Mouse (Mus musculus) right cerebral cortex, postnatal 4 days (tissue): ENCODE results near the gene Arl11.

Source experiments
- DNase-seq: peaks from one replicate; pipeline ENCODE4 v3.0.0-alpha.2; 2022

The Arl11 gene

DNA sequence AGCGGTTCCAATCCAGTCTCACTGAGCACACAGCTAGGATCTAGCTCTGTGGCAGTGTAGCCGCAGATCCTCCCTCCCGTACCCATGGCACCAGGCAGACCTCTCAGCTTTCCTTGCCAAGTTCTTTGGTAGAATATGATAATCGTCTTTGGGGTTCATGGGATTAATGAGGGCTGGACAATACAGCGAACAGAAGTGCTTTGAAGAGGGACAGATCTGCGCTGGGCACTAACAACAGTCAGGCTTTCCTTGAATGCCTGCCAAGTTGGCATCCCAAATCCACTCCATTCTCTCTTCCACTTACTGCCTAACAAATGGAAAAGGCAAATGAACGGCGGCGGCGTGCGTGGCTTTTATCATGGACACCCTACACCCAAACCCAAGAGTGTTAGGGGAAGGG, 21.0 kb downstream of the Arl11 start:
- peak; percentile 64 for DNase-seq

DNA sequence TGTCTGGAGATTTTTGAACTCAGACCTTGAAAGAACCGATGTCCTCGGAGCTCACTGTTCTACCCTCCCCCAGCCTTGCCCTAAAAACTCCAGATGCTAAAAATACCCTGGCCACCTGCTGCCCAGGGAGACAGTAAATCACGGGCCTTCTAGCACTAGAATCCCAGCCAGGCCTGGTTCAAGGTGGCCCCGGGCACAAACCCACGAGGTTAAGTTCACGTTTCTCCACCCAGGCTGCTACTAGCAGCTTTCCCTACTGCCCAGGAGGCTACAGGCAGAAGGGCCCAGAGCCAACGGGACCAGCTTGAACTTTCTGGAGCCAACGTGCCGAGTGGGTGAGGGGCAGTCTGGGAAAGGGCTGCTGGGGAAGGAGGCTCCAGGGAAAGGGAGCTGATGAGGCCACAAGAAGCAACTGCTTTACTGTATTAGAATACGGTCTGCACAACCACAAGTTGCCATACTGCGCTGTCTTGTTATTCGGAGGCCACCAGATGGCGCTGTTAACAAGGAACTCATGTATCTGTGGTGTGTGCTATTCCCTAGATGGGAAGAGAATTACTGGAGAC, 21.5 kb downstream of the Arl11 start:
- peak; percentile 94 for DNase-seq

DNA sequence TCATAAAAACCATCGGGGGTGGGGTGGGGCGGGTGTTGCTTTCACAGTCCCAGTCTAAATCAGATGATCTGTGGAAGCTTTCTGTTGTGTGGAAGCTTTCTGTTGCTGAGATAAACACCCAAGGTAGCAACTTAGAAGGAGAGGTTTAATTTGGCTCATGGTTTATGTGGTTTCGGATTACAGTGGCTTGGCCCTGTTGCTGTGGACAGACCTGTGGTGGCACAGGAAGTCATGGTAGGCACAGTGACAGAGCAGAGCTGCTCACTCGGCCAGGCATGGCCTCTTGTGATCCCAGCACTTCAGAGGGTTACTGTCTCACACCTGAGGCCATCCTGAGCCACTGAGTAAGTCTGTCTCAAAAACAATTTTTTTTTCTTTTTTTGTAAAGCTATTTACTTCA, 29.8 kb downstream of the Arl11 start:
- DNase-seq, result no peak

DNA sequence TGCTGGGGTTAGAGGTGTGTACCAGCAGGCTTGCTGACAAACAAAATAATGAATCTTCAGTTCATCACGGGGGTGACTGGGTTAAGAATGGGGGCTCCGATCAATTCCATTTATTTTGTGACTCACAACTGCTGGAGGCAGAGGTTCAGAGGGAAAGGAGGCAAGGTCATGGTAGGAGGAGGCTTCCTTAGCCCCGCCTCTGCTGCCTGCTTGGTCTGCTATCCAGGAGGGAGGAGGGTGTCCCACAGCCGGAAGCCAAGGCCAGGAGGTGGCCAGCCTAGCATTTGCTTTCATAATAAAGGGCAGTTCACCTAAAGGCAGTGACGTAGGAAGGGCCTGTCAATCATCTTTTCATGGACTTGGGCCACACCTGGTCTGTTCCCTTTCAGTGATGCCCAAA, 35.0 kb downstream of the Arl11 start:
- no peak for DNase-seq

DNA sequence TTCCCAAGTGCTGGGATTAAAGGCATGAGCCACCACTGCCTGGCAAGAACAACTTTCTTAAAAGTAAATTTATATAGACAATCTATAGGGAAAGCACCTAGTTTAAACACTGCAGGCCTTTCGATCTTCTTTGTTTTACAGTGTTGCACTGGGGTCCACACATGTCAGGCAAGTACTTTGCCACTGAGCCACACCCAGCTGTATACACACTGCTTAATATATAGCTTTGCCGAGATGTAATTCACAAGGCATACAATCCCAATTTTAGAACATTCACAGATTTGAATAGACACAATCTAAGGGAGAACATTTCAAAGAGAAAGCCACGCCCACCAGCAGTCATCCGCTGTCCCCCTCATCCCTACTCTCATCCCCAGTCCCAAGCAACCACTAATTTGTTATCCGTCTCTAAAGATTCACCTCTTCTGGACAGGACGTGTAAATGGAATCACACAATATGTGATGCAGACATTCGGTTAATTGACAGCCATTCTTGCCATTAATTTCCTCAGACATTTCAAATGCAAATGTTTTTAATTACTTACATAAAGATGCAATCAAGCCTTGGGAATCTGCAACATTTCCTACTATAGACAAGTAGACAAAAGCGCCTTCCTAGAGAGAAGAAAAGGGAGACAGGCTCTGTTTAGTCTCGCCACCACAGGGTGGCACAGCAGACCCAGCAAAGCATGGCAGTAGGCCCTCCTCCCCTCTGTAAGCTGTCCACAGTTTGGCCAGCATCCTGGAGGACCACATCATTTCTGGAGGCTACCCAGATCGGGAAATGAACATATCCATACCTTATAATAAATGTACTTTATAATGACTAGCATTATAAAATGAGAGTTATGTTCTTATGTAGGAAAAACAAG, 37.5 kb downstream of the Arl11 start:
- DNase-seq, result peak; percentile 51

DNA sequence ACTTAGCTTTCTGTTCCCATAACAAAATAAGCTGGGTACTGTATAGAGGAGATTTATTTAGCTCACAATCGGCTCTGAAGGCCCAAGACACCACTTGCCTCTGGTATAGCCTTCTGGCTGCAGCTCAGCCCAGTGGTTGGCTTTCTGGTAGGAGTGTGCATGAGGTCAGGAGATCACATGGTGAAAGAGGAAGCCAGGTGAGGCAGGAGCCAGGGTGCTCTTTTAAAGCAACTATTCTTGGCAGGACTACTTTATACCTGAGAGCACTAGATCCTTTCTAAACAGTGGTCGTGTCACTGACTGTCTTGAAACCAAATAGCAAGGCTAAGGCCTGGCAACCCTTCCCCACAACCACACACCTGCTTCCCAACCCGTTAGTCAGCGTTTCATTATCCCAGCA, 40.3 kb downstream of the Arl11 start:
- no peak for DNase-seq

DNA sequence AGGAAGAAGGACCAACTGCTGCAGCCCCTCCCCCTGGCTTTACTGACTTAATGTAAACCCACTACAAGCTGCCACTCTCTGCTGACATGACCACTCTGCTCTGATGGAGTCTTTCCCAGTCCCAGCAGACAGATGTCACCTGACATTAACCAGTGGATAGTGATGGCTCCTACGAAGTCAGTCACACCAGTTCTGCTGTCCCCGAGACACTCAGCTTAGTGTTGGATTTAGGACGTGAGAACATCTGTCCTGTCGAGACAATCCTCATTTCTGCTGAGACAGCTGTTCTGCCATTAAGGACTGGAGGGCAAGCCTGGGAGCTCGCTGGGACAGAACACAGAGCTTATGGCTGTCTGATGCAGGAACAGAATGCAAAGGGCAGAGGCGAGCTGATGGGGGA, 41.3 kb downstream of the Arl11 start:
- no peak for DNase-seq

DNA sequence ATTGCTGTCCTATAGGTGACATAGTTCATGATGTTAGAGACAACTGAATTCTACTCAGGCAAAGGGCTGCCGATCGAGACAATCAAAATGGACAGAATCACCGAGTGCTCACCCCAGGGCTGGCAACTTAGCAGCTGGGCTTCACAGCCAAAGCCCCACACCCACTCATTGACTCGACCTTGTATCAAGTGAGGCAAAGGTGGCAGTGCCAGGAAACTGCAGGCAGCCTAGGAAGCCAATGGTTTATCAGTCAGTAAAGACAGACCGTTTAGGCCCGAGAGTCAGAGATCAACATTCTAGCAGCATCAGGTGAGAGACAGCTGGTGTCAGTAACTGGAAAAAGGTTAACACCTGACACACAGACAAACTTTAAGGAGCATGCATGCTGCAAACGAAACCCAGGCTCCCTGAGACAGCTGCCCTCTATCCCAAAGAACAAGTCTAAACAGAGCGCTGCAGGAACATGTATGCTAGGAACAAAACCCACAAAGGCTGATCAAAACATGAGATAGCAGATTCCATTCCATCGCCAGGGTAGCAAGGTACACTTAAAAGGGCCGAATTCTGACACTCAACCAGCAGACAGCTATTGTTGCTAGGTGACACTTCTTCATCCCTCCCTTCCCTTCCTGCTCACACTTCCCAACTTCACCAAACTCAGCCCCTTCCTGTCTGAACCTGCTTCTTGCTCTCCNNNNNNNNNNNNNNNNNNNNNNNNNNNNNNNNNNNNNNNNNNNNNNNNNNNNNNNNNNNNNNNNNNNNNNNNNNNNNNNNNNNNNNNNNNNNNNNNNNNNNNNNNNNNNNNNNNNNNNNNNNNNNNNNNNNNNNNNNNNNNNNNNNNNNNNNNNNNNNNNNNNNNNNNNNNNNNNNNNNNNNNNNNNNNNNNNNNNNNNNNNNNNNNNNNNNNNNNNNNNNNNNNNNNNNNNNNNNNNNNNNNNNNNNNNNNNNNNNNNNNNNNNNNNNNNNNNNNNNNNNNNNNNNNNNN, 45.0 kb downstream of the Arl11 start:
- DNase-seq, result no peak

DNA sequence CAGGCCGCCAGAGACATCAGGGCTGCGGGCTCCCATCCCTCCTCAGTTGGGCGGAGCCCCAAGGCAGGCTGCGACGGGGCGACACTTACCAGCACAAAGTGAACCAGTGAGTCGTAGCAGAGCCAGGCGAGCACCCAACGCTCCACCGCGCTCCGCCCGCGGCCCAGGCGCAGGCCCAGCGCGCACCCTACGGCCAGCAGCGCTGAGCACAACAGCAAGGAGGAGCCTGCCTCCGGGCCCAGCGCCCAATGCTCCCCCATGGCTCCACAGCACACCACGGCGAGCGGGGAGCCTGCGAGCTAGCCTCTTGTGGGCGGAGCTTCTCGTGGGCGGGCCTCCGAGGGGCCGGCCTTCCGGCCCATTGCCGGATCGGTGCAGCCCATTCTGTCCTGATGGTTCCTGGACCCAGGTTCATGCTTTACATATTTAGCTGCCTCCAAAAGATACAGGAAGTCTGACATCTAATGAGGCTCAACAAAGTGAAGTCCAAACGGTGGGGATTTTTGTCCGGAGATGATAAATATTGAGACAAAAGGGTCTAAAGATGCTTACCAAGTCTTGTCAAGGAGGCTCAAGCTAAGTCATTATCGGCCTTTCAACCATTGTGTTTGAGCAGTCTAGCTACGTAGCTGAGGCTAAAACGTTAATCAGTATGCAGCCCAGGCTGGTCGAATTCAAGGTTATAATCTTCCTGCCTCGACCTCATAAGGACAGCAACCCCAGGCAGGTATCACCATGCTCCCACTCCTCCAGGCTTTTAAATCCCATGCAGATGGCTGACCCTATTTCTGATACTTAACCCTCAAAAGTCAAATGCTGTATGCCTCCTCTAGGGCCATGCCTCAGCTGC, 50.8 kb downstream of the Arl11 start, which contains the start of gene Ebpl:
Ebpl (minus strand) TSS at position 309 of the 850 bp plus-strand sequence.
- peak; percentile 87 for DNase-seq

DNA sequence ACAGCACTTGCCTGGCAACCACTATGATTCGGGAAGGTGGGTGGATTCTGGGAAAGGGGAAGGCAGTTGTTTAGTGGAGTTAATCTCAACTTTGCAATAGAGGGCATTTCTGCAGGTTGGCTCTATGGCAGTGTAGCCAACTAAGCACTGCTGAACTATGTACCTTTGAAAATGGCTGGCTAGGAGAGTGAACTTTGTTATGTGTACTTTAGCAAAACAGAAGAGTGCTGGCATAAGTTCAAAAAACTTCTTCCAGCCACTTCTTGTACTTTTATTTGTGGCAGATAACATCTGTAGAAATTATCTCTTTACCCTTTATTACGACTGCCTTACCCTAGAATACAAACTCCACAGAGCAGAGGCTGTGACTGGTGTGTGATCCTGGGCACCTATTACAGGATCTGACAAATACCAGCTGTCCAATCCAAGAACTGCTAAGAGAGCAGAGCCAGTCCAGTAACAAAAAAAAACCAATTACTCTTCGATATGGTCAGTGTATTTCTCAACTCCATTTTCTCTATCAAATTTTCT, 51.5 kb downstream of the Arl11 start:
- no peak for DNase-seq
